Comparison of ENCODE assay signal across 8 mouse cellular contexts in the genomic region with DNA sequence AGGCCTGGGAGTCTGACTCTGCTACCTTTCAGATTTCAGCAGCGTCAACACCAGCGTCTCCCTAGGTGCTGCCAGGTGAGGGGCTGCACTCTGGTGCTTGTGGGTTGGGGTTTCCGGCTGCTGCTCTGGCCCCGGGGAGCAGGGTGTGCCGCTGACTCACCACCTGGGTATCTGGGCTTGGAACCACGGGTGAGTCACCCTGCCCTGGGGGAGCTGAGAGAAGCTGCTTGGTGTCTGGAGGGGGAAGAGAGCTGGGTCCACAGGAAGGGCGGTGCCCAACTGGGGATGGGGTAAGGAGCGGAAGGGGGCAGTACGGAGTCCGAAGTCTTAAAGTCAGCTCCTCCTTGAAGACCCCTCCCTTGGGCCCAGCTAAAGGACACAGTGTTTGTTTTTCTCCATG. TPM values are rescaled to one million over a fixed set of nuclear protein-coding genes. Genes with fewer than 3 reads are reported as not detected.
DNase-seq lines count a peak whose midpoint lies in the region; ATAC-seq and TF ChIP-seq lines count a peak whose summit lies in the region.
"Had no signal": no experiment of that assay in that cellular context is flagged by ENCODE, and none has a peak within 500 bp of the region (broad histone marks: within the 10 kb centered on the region; RNA-seq: fewer than 3 reads in every experiment).

No protein-coding gene starts in this region.

- TF ChIP-seq EP300 in MEL (IDR thresholded peaks at IDR 0.05; ENCODE audit: low read depth in 1 of 2, low read length in 2 of 2), result peak; percentile 65 to 84
- TF ChIP-seq EP300 in heart, postnatal 0 days (IDR thresholded peaks at IDR 0.05; ENCODE audit: low read depth), result no peak

- H3K36me3 ChIP-seq in MEL (ENCODE audit: control insufficient read depth in 1 of 2, insufficient read depth in 2 of 2, low read length in 2 of 2), result peaks cover 0 to 9% of the 10 kb centered on the region in 2 experiments; a peak in 2 of 4 replicates
- H3K36me3 ChIP-seq in heart, postnatal 0 days (replicated peaks; ENCODE audit: control insufficient read depth, insufficient read depth, low read length), result no peaks in the 10 kb centered on the region
- H3K36me3 ChIP-seq in liver, embryonic 11.5 days (ENCODE audit: control insufficient read depth, insufficient read depth, low read length), result no peaks in the 10 kb centered on the region
- H3K36me3 ChIP-seq in forebrain, embryonic 14.5 days (ENCODE audit: control insufficient read depth, insufficient read depth, low read length), result no peaks in the 10 kb centered on the region

- 35% methylated on average over 10 of the region's 10 CpGs for WGBS in heart, postnatal 0 days
- WGBS in liver, embryonic 11.5 days, result 37% methylated on average over 10 of the region's 10 CpGs
- 80% methylated on average over 10 of the region's 10 CpGs for WGBS in forebrain, embryonic 14.5 days

- H3K79me2 ChIP-seq in MEL (ENCODE audit: control insufficient read depth, insufficient read depth, low read length, poor library complexity), result no peaks in the 10 kb centered on the region

- DNase-seq in MEL (ENCODE audit: low read depth, low spot score), result peak; percentile 88
- DNase-seq in adrenal gland, postnatal 36 days, result peak; percentile 91 to 94
- peak; percentile 33 for DNase-seq in heart, postnatal 0 days (ENCODE audit: low spot score)
- DNase-seq in liver, embryonic 11.5 days (ENCODE audit: low spot score), result no peak
- peak; percentile 28 for DNase-seq in spleen, adult 12 weeks (ENCODE audit: low spot score)
- peak; percentile 22 for DNase-seq in yolk sac, embryonic 10.5 days (ENCODE audit: low spot score)
- no peak for DNase-seq in forebrain, embryonic 14.5 days (ENCODE audit: low spot score)

- peaks cover 0 to 28% of the 10 kb centered on the region in 2 experiments; a peak in 2 of 4 replicates for H3K4me1 ChIP-seq in MEL (ENCODE audit: control insufficient read depth in 1 of 2, insufficient read depth in 2 of 2, low read length in 2 of 2)
- peaks cover 12% of the 10 kb centered on the region; the same call in 1 of the 2 replicates for H3K4me1 ChIP-seq in heart, postnatal 0 days (ENCODE audit: control insufficient read depth, insufficient read depth)
- no peaks in the 10 kb centered on the region for H3K4me1 ChIP-seq in liver, embryonic 11.5 days (replicated peaks; ENCODE audit: control insufficient read depth, insufficient read depth, low read length)
- no peaks in the 10 kb centered on the region for H3K4me1 ChIP-seq in forebrain, embryonic 14.5 days (ENCODE audit: control insufficient read depth, insufficient read depth, low read length)

- H3K9me3 ChIP-seq in MEL (replicated peaks; ENCODE audit: insufficient read depth, low read length), result no peaks in the 10 kb centered on the region
- no peaks in the 10 kb centered on the region for H3K9me3 ChIP-seq in heart, postnatal 0 days (replicated peaks; ENCODE audit: control insufficient read depth, low read length)
- no peaks in the 10 kb centered on the region for H3K9me3 ChIP-seq in liver, embryonic 11.5 days (ENCODE audit: control insufficient read depth, low read length)
- H3K9me3 ChIP-seq in forebrain, embryonic 14.5 days (replicated peaks; ENCODE audit: control insufficient read depth, low read length), result no peaks in the 10 kb centered on the region

- TF ChIP-seq POLR2A in MEL (IDR thresholded peaks at IDR 0.05; ENCODE audit: control insufficient read depth in 1 of 2, insufficient read depth in 1 of 2, low read depth in 1 of 2, low read length in 2 of 2, poor library complexity in 1 of 2), result no peak

- peak overlapping the region; percentile 24 to 41; a peak in 3 of 4 replicates for H3K4me3 ChIP-seq in MEL (ENCODE audit: control insufficient read depth in 1 of 2, insufficient read depth in 1 of 2, low read depth in 2 of 2, low read length in 2 of 2)
- H3K4me3 ChIP-seq in heart, postnatal 0 days (ENCODE audit: low read depth, low read length), result no peak overlapping the region
- H3K4me3 ChIP-seq in liver, embryonic 11.5 days (ENCODE audit: low read depth, low read length), result no peak overlapping the region
- H3K4me3 ChIP-seq in forebrain, embryonic 14.5 days (ENCODE audit: low read depth, low read length), result no peak overlapping the region

- H3K4me2 ChIP-seq in heart, postnatal 0 days (ENCODE audit: low read depth, low read length), result no peak overlapping the region
- no peak overlapping the region for H3K4me2 ChIP-seq in liver, embryonic 11.5 days
- H3K4me2 ChIP-seq in forebrain, embryonic 14.5 days (ENCODE audit: low read length), result no peak overlapping the region

- peak overlapping the region; percentile 58 for H3K9ac ChIP-seq in MEL (ENCODE audit: control insufficient read depth, low read depth, low read length, poor library complexity, severe bottlenecking)
- no peak overlapping the region for H3K9ac ChIP-seq in heart, postnatal 0 days (replicated peaks; ENCODE audit: low read depth, low read length)
- no peak overlapping the region for H3K9ac ChIP-seq in liver, embryonic 11.5 days (ENCODE audit: low read depth, low read length)
- no peak overlapping the region for H3K9ac ChIP-seq in forebrain, embryonic 14.5 days (ENCODE audit: low read length)

- TF ChIP-seq CTCF in MEL (IDR thresholded peaks at IDR 0.05 in 2 of 3, conservative IDR thresholded peaks at IDR 0.05 in 1 of 3; ENCODE audit: control insufficient read depth in 1 of 3, insufficient read depth in 1 of 3, low read depth in 2 of 3, low read length in 3 of 3, poor library complexity in 1 of 3, severe bottlenecking in 1 of 3), result peak; percentile 5 to 21 (median 15); a peak in 3 of 6 replicates
- no peak for TF ChIP-seq CTCF in heart, postnatal 0 days (IDR thresholded peaks at IDR 0.05; ENCODE audit: low read depth)

- peak; percentile 37; the same call in 1 of the 2 replicates for ATAC-seq in heart, postnatal 0 days (ENCODE audit: insufficient read depth, low read depth)
- 0 out of 2 replicates have a peak, but pooled peaks have one; percentile 13 for ATAC-seq in liver, embryonic 11.5 days (replicated peaks; ENCODE audit: low FRiP score)
- no peak for ATAC-seq in forebrain, embryonic 14.5 days

- H3K27me3 ChIP-seq in MEL (ENCODE audit: control insufficient read depth in 1 of 2, insufficient read depth in 2 of 2, low read length in 2 of 2), result no peaks in the 10 kb centered on the region
- H3K27me3 ChIP-seq in heart, postnatal 0 days (ENCODE audit: control insufficient read depth, insufficient read depth, low read length), result no peaks in the 10 kb centered on the region
- no peaks in the 10 kb centered on the region for H3K27me3 ChIP-seq in liver, embryonic 11.5 days (replicated peaks; ENCODE audit: control insufficient read depth, insufficient read depth, low read length)
- H3K27me3 ChIP-seq in forebrain, embryonic 14.5 days (replicated peaks; ENCODE audit: control insufficient read depth, insufficient read depth, low read length), result no peaks in the 10 kb centered on the region

- peak overlapping the region; percentile 61 for H3K27ac ChIP-seq in MEL (ENCODE audit: control insufficient read depth, low read depth, low read length)
- peak overlapping the region; percentile 60 for H3K27ac ChIP-seq in heart, postnatal 0 days (ENCODE audit: low read depth)
- no peak overlapping the region for H3K27ac ChIP-seq in liver, embryonic 11.5 days (ENCODE audit: low read depth, low read length)
- no peak overlapping the region for H3K27ac ChIP-seq in forebrain, embryonic 14.5 days (ENCODE audit: low read depth, low read length)

- no peak for TF ChIP-seq RAD21 in MEL (IDR thresholded peaks at IDR 0.05; ENCODE audit: low read depth, low read length)

RNA-seq across cellular contexts. Expression of a gene that starts 3.1 kb away (rescaled TPM):
- not detected in 2 replicates for total RNA-seq in MEL (2012; rRNA removed)
- polyA plus RNA-seq in MEL (2012; ENCODE audit: insufficient read depth in 1 of 2, insufficient read length in 2 of 2, low read depth in 1 of 2, low replicate concordance in 2 of 2, missing spikeins in 1 of 2), result not detected
- total RNA-seq in adrenal gland, postnatal 36 days (2021), result not detected
- total RNA-seq in heart, postnatal 0 days (2014; rRNA removed; ENCODE audit: low replicate concordance), result not detected in 2 replicates
- polyA plus RNA-seq in heart, postnatal 0 days (2015; fragmentation: Nextera tagmentation; extraction: Ambion mirVana), result not detected in 2 replicates
- not detected in 2 replicates for polyA plus RNA-seq in liver, embryonic 11.5 days (2014; fragmentation: Nextera tagmentation; extraction: Ambion mirVana)
- polyA plus RNA-seq in forebrain, embryonic 14.5 days (2014; fragmentation: Nextera tagmentation; extraction: Ambion mirVana), result not detected in 2 replicates
- polyA plus RNA-seq: large intestine, adult 2 months had no signal

RNA-seq across cellular contexts. Expression of a gene that starts 14.8 kb away (rescaled TPM):
- not detected in 2 replicates for total RNA-seq in MEL (2012; rRNA removed)
- polyA plus RNA-seq in MEL (2012; ENCODE audit: insufficient read depth in 1 of 2, insufficient read length in 2 of 2, low read depth in 1 of 2, low replicate concordance in 2 of 2, missing spikeins in 1 of 2), result not detected
- not detected for total RNA-seq in adrenal gland, postnatal 36 days (2021)
- not detected in 2 replicates for total RNA-seq in heart, postnatal 0 days (2014; rRNA removed; ENCODE audit: low replicate concordance)
- not detected in 2 replicates for polyA plus RNA-seq in heart, postnatal 0 days (2015; fragmentation: Nextera tagmentation; extraction: Ambion mirVana)
- polyA plus RNA-seq in liver, embryonic 11.5 days (2014; fragmentation: Nextera tagmentation; extraction: Ambion mirVana), result not detected in 2 replicates
- polyA plus RNA-seq in forebrain, embryonic 14.5 days (2014; fragmentation: Nextera tagmentation; extraction: Ambion mirVana), result not detected in 2 replicates
- polyA plus RNA-seq: large intestine, adult 2 months had no signal

RNA-seq across cellular contexts. Expression of a gene that starts 16.7 kb away (rescaled TPM):
- 0.73 and 0.82 TPM in 2 replicates for total RNA-seq in MEL (2012; rRNA removed)
- polyA plus RNA-seq in MEL (2012; ENCODE audit: insufficient read depth in 1 of 2, insufficient read length in 2 of 2, low read depth in 1 of 2, low replicate concordance in 2 of 2, missing spikeins in 1 of 2), result 1 to 10 TPM in 1 of 2 experiments, not detected in 1; 2.3 TPM
- 10 to 100 TPM in 1 of 2 experiments, 1 to 10 TPM in 1; 9.0 to 11.5 TPM for total RNA-seq in adrenal gland, postnatal 36 days (2021)
- total RNA-seq in heart, postnatal 0 days (2014; rRNA removed; ENCODE audit: low replicate concordance), result 1.3 TPM in 1 of 2 replicates, not detected in the other
- polyA plus RNA-seq in heart, postnatal 0 days (2015; fragmentation: Nextera tagmentation; extraction: Ambion mirVana), result 4.4 and 4.8 TPM in 2 replicates
- polyA plus RNA-seq in liver, embryonic 11.5 days (2014; fragmentation: Nextera tagmentation; extraction: Ambion mirVana), result 0.69 and 0.77 TPM in 2 replicates
- 1.3 and 1.9 TPM in 2 replicates for polyA plus RNA-seq in forebrain, embryonic 14.5 days (2014; fragmentation: Nextera tagmentation; extraction: Ambion mirVana)

RNA-seq across cellular contexts. Expression of a gene that starts 21.4 kb away (rescaled TPM):
- total RNA-seq in MEL (2012; rRNA removed), result not detected in 2 replicates
- not detected for polyA plus RNA-seq in MEL (2012; ENCODE audit: insufficient read depth in 1 of 2, insufficient read length in 2 of 2, low read depth in 1 of 2, low replicate concordance in 2 of 2, missing spikeins in 1 of 2)
- not detected for total RNA-seq in adrenal gland, postnatal 36 days (2021)
- total RNA-seq in heart, postnatal 0 days (2014; rRNA removed; ENCODE audit: low replicate concordance), result not detected in 2 replicates
- not detected in 2 replicates for polyA plus RNA-seq in heart, postnatal 0 days (2015; fragmentation: Nextera tagmentation; extraction: Ambion mirVana)
- not detected in 2 replicates for polyA plus RNA-seq in liver, embryonic 11.5 days (2014; fragmentation: Nextera tagmentation; extraction: Ambion mirVana)
- polyA plus RNA-seq in forebrain, embryonic 14.5 days (2014; fragmentation: Nextera tagmentation; extraction: Ambion mirVana), result not detected in 2 replicates
- polyA plus RNA-seq: large intestine, adult 2 months had no signal

RNA-seq across cellular contexts. Expression of a gene that starts 25.8 kb away (rescaled TPM):
- total RNA-seq in MEL (2012; rRNA removed), result 0.85 and 2.1 TPM in 2 replicates
- 1 to 10 TPM in 1 of 2 experiments, not detected in 1; 4.7 TPM for polyA plus RNA-seq in MEL (2012; ENCODE audit: insufficient read depth in 1 of 2, insufficient read length in 2 of 2, low read depth in 1 of 2, low replicate concordance in 2 of 2, missing spikeins in 1 of 2)
- total RNA-seq in adrenal gland, postnatal 36 days (2021), result 10 to 100 TPM; 42.5 to 68.0 TPM
- 16.5 and 82.9 TPM in 2 replicates for total RNA-seq in heart, postnatal 0 days (2014; rRNA removed; ENCODE audit: low replicate concordance)
- polyA plus RNA-seq in heart, postnatal 0 days (2015; fragmentation: Nextera tagmentation; extraction: Ambion mirVana), result 97.5 and 110 TPM in 2 replicates
- polyA plus RNA-seq in liver, embryonic 11.5 days (2014; fragmentation: Nextera tagmentation; extraction: Ambion mirVana), result 13.9 and 14.6 TPM in 2 replicates
- 19.6 and 22.8 TPM in 2 replicates for polyA plus RNA-seq in forebrain, embryonic 14.5 days (2014; fragmentation: Nextera tagmentation; extraction: Ambion mirVana)

Comparison
In these comparisons a context has a peak if more than half of its experiments do, and no peak if none do; other contexts are left out.
1. DNase-seq: peak in MEL (single experiment), adrenal gland, postnatal 36 days (2 of 2), heart, postnatal 0 days (single experiment), spleen, adult 12 weeks (single experiment) and yolk sac, embryonic 10.5 days (single experiment); none in liver, embryonic 11.5 days (single experiment) and forebrain, embryonic 14.5 days (single experiment).
2. H3K27ac ChIP-seq: peak in MEL (single experiment) and heart, postnatal 0 days (single experiment); none in liver, embryonic 11.5 days (single experiment) and forebrain, embryonic 14.5 days (single experiment).
3. H3K4me3 ChIP-seq: peak in MEL (2 of 2); none in heart, postnatal 0 days (single experiment), liver, embryonic 11.5 days (single experiment) and forebrain, embryonic 14.5 days (single experiment).